Comparison of ENCODE assay signal across 29 mouse cellular contexts in the genomic region with DNA sequence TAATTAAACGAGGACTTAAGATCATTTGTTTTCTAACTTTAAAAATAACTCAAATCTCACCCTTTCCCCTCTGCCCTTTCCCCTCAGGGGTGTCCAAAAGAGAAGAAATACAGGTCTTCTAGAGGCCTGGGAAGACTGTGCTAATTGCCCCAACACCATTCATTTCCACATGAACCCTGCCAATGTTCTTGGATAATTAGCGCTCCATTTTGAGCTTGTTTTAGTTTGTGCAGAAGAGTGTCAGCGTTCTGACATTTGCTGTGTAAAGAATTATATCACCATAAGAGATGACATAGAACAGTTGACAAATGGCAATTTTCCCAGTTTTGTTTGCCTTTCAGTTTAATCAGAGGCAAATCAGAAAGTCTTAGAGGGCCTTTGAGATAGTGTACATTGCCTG. TPM values are rescaled to one million over a fixed set of nuclear protein-coding genes. Genes with fewer than 3 reads are reported as not detected.
A peak's percentile ranks its signal among the peaks of the same experiment; 100 is the strongest.
DNase-seq lines count a peak whose midpoint lies in the region; ATAC-seq lines count a peak whose summit lies in the region.
"Had no signal": no experiment of that assay in that cellular context is flagged by ENCODE, and none has a peak within 500 bp of the region (broad histone marks: within the 10 kb centered on the region; RNA-seq: fewer than 3 reads in every experiment).

No protein-coding gene starts in this region.

- no peak overlapping the region for H3K4me3 ChIP-seq in forebrain, embryonic 16.5 days (replicated peaks; ENCODE audit: low read length)
- H3K4me3 ChIP-seq: embryonic facial prominence, embryonic 12.5 days; hindbrain, embryonic 10.5 days; hindbrain, embryonic 15.5 days; limb, embryonic 12.5 days; liver, embryonic 15.5 days had no signal

- no peaks in the 10 kb centered on the region for H3K27me3 ChIP-seq in forebrain, embryonic 16.5 days (replicated peaks; ENCODE audit: control insufficient read depth, insufficient read depth, low read length)
- H3K27me3 ChIP-seq: CH12.LX; embryonic facial prominence, embryonic 12.5 days; hindbrain, embryonic 15.5 days; limb, embryonic 12.5 days; liver, embryonic 15.5 days had no signal

- no peaks in the 10 kb centered on the region for H3K9me3 ChIP-seq in forebrain, embryonic 16.5 days (ENCODE audit: control insufficient read depth, low read length)
- H3K9me3 ChIP-seq: embryonic facial prominence, embryonic 12.5 days; hindbrain, embryonic 10.5 days; hindbrain, embryonic 15.5 days; limb, embryonic 12.5 days; liver, embryonic 15.5 days had no signal

- peak; percentile 3 to 66 for DNase-seq in layer of hippocampus, adult 18-20 months (ENCODE audit: low spot score in 2 of 2)
- no peak for DNase-seq in layer of hippocampus, postnatal 10 days (ENCODE audit: low spot score in 2 of 2)
- peak; percentile 14 for DNase-seq in retina, embryonic 14.5 days (ENCODE audit: low spot score)
- DNase-seq in retina, postnatal 1 day: no peak
- no peak for DNase-seq in cerebellum, adult 11 months
- no peak for DNase-seq in spleen, postnatal 14 days (ENCODE audit: low spot score in 2 of 2)
- DNase-seq: adrenal gland, adult 8-10 months; cerebellum, adult 11-12 months; cerebellum, adult 9-11 months; embryo, embryonic 11 days; gastrocnemius, postnatal 14 days; heart, postnatal 14 days; kidney, adult 11 months; kidney, postnatal 14 days; lung, embryonic 14.5 days; lung, postnatal 14 days; midbrain, embryonic 14.5 days; right cerebral cortex, postnatal 4 days had no signal

- H3K27ac ChIP-seq in forebrain, embryonic 16.5 days (ENCODE audit: low read length): no peak overlapping the region
- H3K27ac ChIP-seq: embryonic facial prominence, embryonic 12.5 days; hindbrain, embryonic 10.5 days; hindbrain, embryonic 15.5 days; limb, embryonic 12.5 days; liver, embryonic 15.5 days had no signal

- H3K4me1 ChIP-seq in forebrain, embryonic 16.5 days (replicated peaks; ENCODE audit: control insufficient read depth, insufficient read depth, low read length): no peaks in the 10 kb centered on the region
- H3K4me1 ChIP-seq: embryonic facial prominence, embryonic 12.5 days; hindbrain, embryonic 10.5 days; hindbrain, embryonic 15.5 days; liver, embryonic 15.5 days had no signal

- WGBS in forebrain, embryonic 16.5 days: 25% methylated on average over 3 of the region's 3 CpGs

- H3K4me2 ChIP-seq in forebrain, embryonic 16.5 days (ENCODE audit: low read length): no peak overlapping the region
- H3K4me2 ChIP-seq: embryonic facial prominence, embryonic 12.5 days; hindbrain, embryonic 15.5 days; limb, embryonic 12.5 days; liver, embryonic 15.5 days; lung, embryonic 14.5 days had no signal

- H3K36me3 ChIP-seq in forebrain, embryonic 16.5 days (ENCODE audit: control insufficient read depth, insufficient read depth): no peaks in the 10 kb centered on the region
- H3K36me3 ChIP-seq: embryonic facial prominence, embryonic 12.5 days; hindbrain, embryonic 10.5 days; hindbrain, embryonic 15.5 days; limb, embryonic 12.5 days; liver, embryonic 15.5 days had no signal

- peak; percentile 91 for ATAC-seq in forebrain, embryonic 16.5 days
- ATAC-seq: inflammation-experienced regulatory T-cells, adult 6 months had no signal

- no peak overlapping the region for H3K9ac ChIP-seq in forebrain, embryonic 16.5 days (replicated peaks; ENCODE audit: low read depth, low read length)
- H3K9ac ChIP-seq: embryonic facial prominence, embryonic 12.5 days; hindbrain, embryonic 15.5 days; limb, embryonic 12.5 days; liver, embryonic 15.5 days; lung, embryonic 14.5 days had no signal

RNA-seq across cellular contexts. Expression of a gene that starts 3.4 kb away (rescaled TPM):
- 100 to 1,000 TPM; 166 to 167 TPM for total RNA-seq in layer of hippocampus, adult 18-20 months (2021)
- 10 to 100 TPM; 75.8 to 85.5 TPM for total RNA-seq in layer of hippocampus, postnatal 10 days (2021)
- 5.3 and 6.4 TPM in 2 replicates for polyA plus RNA-seq in forebrain, embryonic 16.5 days (2015; fragmentation: Nextera tagmentation; extraction: Ambion mirVana)
- total RNA-seq: CH12.LX; granulocyte monocyte progenitor cell, adult 5-6 weeks; monocyte, adult 5-6 weeks had no signal
- polyA plus RNA-seq: C2C12 had no signal

Comparison
In these comparisons a context has a peak if more than half of its experiments do, and no peak if none do; other contexts are left out.
1. DNase-seq: peak in layer of hippocampus, adult 18-20 months (2 of 2) and retina, embryonic 14.5 days (single experiment); none in layer of hippocampus, postnatal 10 days (0 of 2), retina, postnatal 1 day (single experiment), cerebellum, adult 11 months (single experiment) and spleen, postnatal 14 days (0 of 2).